Mouse (Mus musculus) liver, embryonic 14.5 days (tissue): ENCODE measurements around the gene H2afy. TPM values are rescaled to one million over a fixed set of nuclear protein-coding genes. Genes with fewer than 3 reads are reported as not detected.

Source experiments
- ATAC-seq: fragments of 200-750 bp; cut with Nextera tagmentation; 2 replicates; pipeline ENCODE4 v1.8.0; 2017; ENCODE audit warnings: moderate number of reproducible peaks, mild to moderate bottlenecking, moderate library complexity; ENCODE audit not compliant: insufficient read depth
- DNase-seq, 3 experiments: peaks; one replicate each; pipeline ENCODE4 v3.0.0-alpha.2; 2012 to 2013; ENCODE audit warnings: low read depth in 3 of 3, low spot score in 3 of 3
- H3K27ac ChIP-seq: fragments of 300-500 bp; sonication (generic); 2 replicates; pipeline ENCODE4 v1.5.1; 2014; ENCODE audit warnings: moderate library complexity, mild to moderate bottlenecking, control low read depth, inconsistent platforms
- H3K27me3 ChIP-seq: fragments of 300-500 bp; sonication (generic); 2 replicates; pipeline ENCODE4 v1.6.1; 2014; ENCODE audit warnings: mild to moderate bottlenecking, low read length, moderate library complexity; ENCODE audit not compliant: control insufficient read depth, insufficient read depth
- H3K36me3 ChIP-seq: fragments of 300-500 bp; sonication (generic); replicated peaks from 2 replicates; pipeline ENCODE4 v1.6.1; 2014; ENCODE audit warnings: low read depth; ENCODE audit not compliant: control insufficient read depth, insufficient read depth
- H3K4me1 ChIP-seq, 2 experiments: fragments of 200-500 bp in 1 of 2; fragments of 300-500 bp in 1 of 2; sonication (generic) in 1 of 2; replicated peaks; 2 replicates each; pipeline ENCODE4 v1.6.1; 2012 to 2014; ENCODE audit warnings: antibody characterized with exemption in 1 of 2, inconsistent platforms in 1 of 2, low read length in 1 of 2; ENCODE audit not compliant: control insufficient read depth in 2 of 2, insufficient read depth in 2 of 2
- H3K4me2 ChIP-seq: fragments of 300-500 bp; sonication (generic); 2 replicates; pipeline ENCODE4 v1.6.1; 2014; ENCODE audit warnings: low read depth, mild to moderate bottlenecking, control low read depth, moderate library complexity
- H3K4me3 ChIP-seq, 2 experiments: fragments of 200-500 bp in 1 of 2; fragments of 300-500 bp in 1 of 2; sonication (generic) in 1 of 2; 2 replicates each; pipeline ENCODE4 v1.5.1; 2012 to 2014; ENCODE audit warnings: low read depth in 2 of 2, low read length in 2 of 2, mild to moderate bottlenecking in 2 of 2, control low read depth in 1 of 2, inconsistent platforms in 1 of 2, moderate library complexity in 1 of 2; ENCODE audit not compliant: insufficient read depth in 1 of 2
- H3K9ac ChIP-seq: fragments of 300-500 bp; sonication (generic); replicated peaks from 2 replicates; pipeline ENCODE4 v1.6.1; 2014; ENCODE audit warnings: mild to moderate bottlenecking, control low read depth, moderate library complexity
- H3K9me3 ChIP-seq: fragments of 300-500 bp; sonication (generic); 2 replicates; pipeline ENCODE4 v1.6.1; 2016; ENCODE audit warnings: low read length, mixed read lengths; ENCODE audit not compliant: control insufficient read depth
- CTCF ChIP-seq: IDR thresholded peaks from 2 replicates; pipeline ENCODE4 v1.5.1; 2016; ENCODE audit warnings: antibody characterized with exemption, low read depth, control low read depth
- EP300 ChIP-seq: IDR thresholded peaks from 2 replicates; pipeline ENCODE4 v1.6.1; 2016; ENCODE audit warnings: antibody characterized with exemption, low read depth
- WGBS: fragments of 180-500 bp; shearing (Covaris S2); extraction: QIAGEN DNeasy Blood & Tissue Kit; methylation state at CpG from one replicate; pipeline ENCODE4 v1.1.7; 2014; ENCODE audit not compliant: insufficient replicate concordance; 5-methylcytosine and 5-hydroxymethylcytosine counted together
- polyA plus RNA-seq, 2 experiments: library from polyadenylated mRNA; depleted of rRNA in 1 of 2; stranded (reverse) in 1 of 2; unstranded in 1 of 2; fragments of >200 nt; fragmentation: Nextera tagmentation in 1 of 2; extraction: Ambion mirVana in 1 of 2; gene quantifications; 2 replicates each; pipeline versions ENCODE4 v1.2.1 to v1.2.3; 2012 to 2014

H2afy gene
- polyA plus RNA-seq, 2 experiments: 68.7 to 79.0 TPM

DNA sequence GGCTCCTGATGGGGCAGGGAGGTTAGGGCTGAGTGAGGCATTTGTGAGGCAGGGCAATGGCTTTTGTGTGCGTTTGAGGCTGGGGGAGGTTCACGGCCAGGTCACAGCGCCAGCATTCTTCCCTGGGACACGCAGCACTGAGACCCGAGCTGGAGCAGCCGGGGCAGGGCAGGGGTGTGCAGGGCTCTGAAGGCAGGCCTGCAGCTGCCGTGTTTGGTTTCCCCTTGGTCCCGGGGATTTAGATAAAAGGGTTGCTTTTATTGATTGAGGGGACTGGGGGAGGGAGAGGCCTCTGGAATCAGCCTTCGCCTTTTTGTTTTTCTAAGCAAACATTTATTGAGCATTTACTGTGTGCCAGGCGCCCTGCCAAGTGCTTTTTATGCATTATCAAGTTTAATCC lies 83.4 kb downstream of the H2afy start:
- 30% methylated on average over 10 of the region's 10 CpGs for WGBS

DNA sequence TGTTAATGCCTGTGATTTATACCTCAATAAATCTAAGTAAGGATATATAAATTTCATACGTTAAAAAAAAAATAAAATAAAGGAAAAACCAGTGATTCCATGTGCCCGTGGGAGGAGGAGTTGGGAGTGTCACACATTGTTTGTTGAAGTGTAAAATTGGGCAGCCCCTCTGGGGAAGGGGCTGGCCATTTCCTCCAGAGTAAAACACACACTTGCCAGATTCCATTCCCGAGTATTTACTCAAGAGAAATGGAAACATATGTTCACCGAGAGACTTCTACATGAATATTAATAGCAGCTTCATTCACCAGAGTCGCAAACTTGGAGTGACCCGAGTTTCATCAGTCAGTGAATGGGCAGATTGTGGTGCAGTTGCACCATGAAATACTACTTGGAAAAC lies 85.9 kb downstream of the H2afy start:
- H3K4me1 ChIP-seq: no peaks in the 10 kb centered on the region
- no peaks in the 10 kb centered on the region for H3K27me3 ChIP-seq
- no peak overlapping the region for H3K9ac ChIP-seq
- H3K9me3 ChIP-seq: no peaks in the 10 kb centered on the region
- no peaks in the 10 kb centered on the region for H3K36me3 ChIP-seq
- H3K4me2 ChIP-seq: no peak overlapping the region
- no peak overlapping the region for H3K4me3 ChIP-seq
- TF ChIP-seq EP300: no peak
- TF ChIP-seq CTCF: no peak
- ATAC-seq: no peak
- 51% methylated on average over 6 of the region's 6 CpGs for WGBS
- no peak overlapping the region for H3K27ac ChIP-seq
- no peak for DNase-seq

More for the DNA sequence above, 83.4 kb downstream of the H2afy start:
- Histone ChIP-seq H3K36me3 (no peaks in the 10 kb centered on the region), H3K4me2 (no peak overlapping the region), H3K27ac (no peak overlapping the region), H3K4me1 (no peaks in the 10 kb centered on the region), H3K4me3 (no peak overlapping the region), H3K9ac (no peak overlapping the region), H3K9me3 (no peaks in the 10 kb centered on the region), H3K27me3 (no peaks in the 10 kb centered on the region)
- ATAC-seq (no peak), DNase-seq (no peak)
- TF ChIP-seq EP300 (no peak), CTCF (no peak)

DNA sequence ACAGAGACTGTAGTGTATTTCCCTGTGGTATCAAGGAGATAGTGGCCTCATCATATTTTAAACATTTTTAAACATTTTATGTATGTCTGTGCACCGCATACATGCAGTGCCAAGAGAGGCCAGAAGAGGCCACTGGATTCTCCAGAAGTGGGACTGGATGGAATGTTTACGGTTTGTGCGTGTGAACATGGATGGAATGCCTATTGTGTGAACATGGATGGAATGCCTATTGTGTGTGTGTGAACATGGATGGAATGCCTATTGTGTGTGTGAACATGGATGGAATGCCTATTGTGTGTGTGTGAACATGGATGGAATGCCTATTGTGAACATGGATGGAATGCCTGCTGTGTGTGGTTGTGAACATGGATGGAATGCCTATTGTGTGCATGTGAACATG lies 93.9 kb downstream of the H2afy start:
- ATAC-seq: no peak

DNA sequence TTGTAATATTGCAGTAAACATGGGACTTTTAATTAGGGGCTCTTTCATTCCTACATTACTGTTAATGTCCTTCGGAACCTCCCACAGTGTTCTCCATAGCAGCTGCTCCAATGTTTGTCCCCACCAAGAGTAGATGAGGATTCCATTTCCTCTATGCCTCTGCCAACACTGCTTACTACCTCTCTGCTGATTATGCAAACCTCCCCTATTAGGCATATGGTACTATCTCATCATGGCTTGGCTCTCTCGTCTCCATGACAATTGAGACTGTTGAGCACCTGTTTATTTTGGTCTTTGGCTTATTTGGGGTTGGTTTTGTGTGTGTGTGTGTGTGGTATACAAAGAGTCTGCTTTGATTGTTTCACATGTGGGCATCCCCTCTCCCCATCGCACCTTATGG lies 95.5 kb downstream of the H2afy start:
- no peak overlapping the region for H3K4me3 ChIP-seq
- WGBS: 61% methylated on average over 3 of the region's 3 CpGs
- H3K27ac ChIP-seq: no peak overlapping the region
- no peaks in the 10 kb centered on the region for H3K27me3 ChIP-seq
- H3K4me2 ChIP-seq: no peak overlapping the region
- no peak for ATAC-seq
- no peaks in the 10 kb centered on the region for H3K9me3 ChIP-seq
- no peak for DNase-seq
- H3K4me1 ChIP-seq: no peaks in the 10 kb centered on the region
- no peak for TF ChIP-seq EP300
- no peak overlapping the region for H3K9ac ChIP-seq
- H3K36me3 ChIP-seq: no peaks in the 10 kb centered on the region

More for the DNA sequence above, 93.9 kb downstream of the H2afy start:
- H3K9me3 ChIP-seq: no peaks in the 10 kb centered on the region
- H3K9ac ChIP-seq: no peak overlapping the region
- no peaks in the 10 kb centered on the region for H3K36me3 ChIP-seq
- no peak for DNase-seq
- no peaks in the 10 kb centered on the region for H3K4me1 ChIP-seq
- no peak overlapping the region for H3K4me3 ChIP-seq
- no peaks in the 10 kb centered on the region for H3K27me3 ChIP-seq
- TF ChIP-seq EP300: no peak
- no peak; the same call in 1 of the 2 replicates for TF ChIP-seq CTCF
- WGBS: 69% methylated on average over 3 of the region's 3 CpGs
- no peak overlapping the region for H3K27ac ChIP-seq
- H3K4me2 ChIP-seq: no peak overlapping the region

DNA sequence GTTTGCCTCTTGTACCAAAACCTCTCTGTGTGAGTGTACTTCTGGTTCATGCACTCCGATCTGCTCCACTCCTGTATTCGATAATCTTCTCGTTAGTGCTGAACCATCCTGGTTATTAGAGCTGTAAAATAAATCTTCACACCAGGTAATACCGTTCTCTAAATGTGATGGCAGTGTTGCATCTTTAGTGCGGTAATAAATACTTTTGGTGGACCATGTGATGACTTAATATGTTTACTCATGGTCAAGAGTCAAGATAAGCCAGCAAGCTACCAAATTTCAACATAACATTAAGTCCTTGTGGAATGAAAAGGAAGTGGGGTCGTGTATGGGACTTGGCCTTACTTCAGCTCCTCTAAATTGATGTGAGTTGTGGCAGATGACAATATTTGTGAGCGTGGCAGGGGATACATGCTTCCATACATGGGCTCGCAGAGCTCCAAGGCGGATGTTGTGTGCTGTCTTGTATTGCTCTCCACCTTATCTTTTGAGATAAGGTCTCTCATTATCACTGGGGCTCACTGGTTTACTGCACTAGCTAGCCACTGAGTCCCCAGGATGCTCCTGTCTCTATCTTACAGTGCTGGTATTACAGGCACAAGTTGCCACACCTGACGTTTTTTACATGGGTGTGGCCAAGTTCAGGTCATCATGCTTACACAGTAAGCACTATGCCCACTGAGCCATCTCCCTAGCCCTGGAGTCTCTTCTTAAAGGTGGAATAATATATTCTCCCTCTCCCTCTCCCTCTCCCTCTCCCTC lies 96.4 kb downstream of the H2afy start:
- no peak for ATAC-seq
- no peak overlapping the region for H3K4me2 ChIP-seq
- no peaks in the 10 kb centered on the region for H3K36me3 ChIP-seq
- H3K9ac ChIP-seq: no peak overlapping the region
- no peak for TF ChIP-seq CTCF
- TF ChIP-seq EP300: no peak
- H3K27me3 ChIP-seq: no peaks in the 10 kb centered on the region
- no peak overlapping the region for H3K4me3 ChIP-seq
- no peak overlapping the region for H3K27ac ChIP-seq
- H3K9me3 ChIP-seq: no peaks in the 10 kb centered on the region
- no peaks in the 10 kb centered on the region for H3K4me1 ChIP-seq
- DNase-seq: no peak
- 46% methylated on average over 10 of the region's 10 CpGs for WGBS
